Mouse (Mus musculus): Measurements from ENCODE around the gene Chchd6. TPM values are rescaled to one million over a fixed set of nuclear protein-coding genes. Genes with fewer than 3 reads are reported as not detected.

Chchd6 gene
- polyA plus RNA-seq, 1 experiment from 2014 or later = 126 TPM

GRCm38 (mm10) chr6:89381851-89382250 is 213.6 kb downstream of the Chchd6 start:
- no peaks in the 10 kb centered on the region for H3K9me3 ChIP-seq
- H3K4me1 ChIP-seq (replicated peaks) = no peaks in the 10 kb centered on the region
- 12% methylated on average over 5 of the region's 5 CpGs for WGBS
- ATAC-seq = no peak
- H3K4me2 ChIP-seq (replicated peaks) = no peak overlapping the region
- no peak overlapping the region for H3K9ac ChIP-seq (replicated peaks)
- H3K27ac ChIP-seq = no peak overlapping the region
- no peaks in the 10 kb centered on the region for H3K36me3 ChIP-seq
- H3K27me3 ChIP-seq = no peaks in the 10 kb centered on the region
- H3K4me3 ChIP-seq (replicated peaks) = no peak overlapping the region

GRCm38 (mm10) chr6:89381172-89381571 is 214.3 kb downstream of the Chchd6 start:
- Histone ChIP-seq H3K9ac (replicated peaks) (no peak overlapping the region), H3K27ac (no peak overlapping the region), H3K27me3 (no peaks in the 10 kb centered on the region), H3K36me3 (no peaks in the 10 kb centered on the region), H3K4me1 (replicated peaks) (no peaks in the 10 kb centered on the region), H3K9me3 (no peaks in the 10 kb centered on the region), H3K4me2 (replicated peaks) (no peak overlapping the region), H3K4me3 (replicated peaks) (no peak overlapping the region)
- no peak for ATAC-seq
- WGBS = 58% methylated on average over 3 of the region's 3 CpGs

GRCm38 (mm10) chr6:89380751-89381150 is 214.7 kb downstream of the Chchd6 start:
- Histone ChIP-seq H3K36me3 (no peaks in the 10 kb centered on the region), H3K4me2 (replicated peaks) (no peak overlapping the region), H3K27me3 (no peaks in the 10 kb centered on the region), H3K4me1 (replicated peaks) (no peaks in the 10 kb centered on the region), H3K9me3 (no peaks in the 10 kb centered on the region), H3K9ac (replicated peaks) (no peak overlapping the region), H3K27ac (no peak overlapping the region), H3K4me3 (replicated peaks) (no peak overlapping the region)
- no peak for ATAC-seq
- WGBS = 18% methylated on average over 3 of the region's 3 CpGs

- H3K27me3 ChIP-seq = no peaks in the 10 kb centered on the region
- WGBS = 65% methylated on average over 2 of the region's 2 CpGs
- H3K36me3 ChIP-seq = no peaks in the 10 kb centered on the region
- no peak for ATAC-seq
- no peaks in the 10 kb centered on the region for H3K9me3 ChIP-seq
- no peak overlapping the region for H3K9ac ChIP-seq (replicated peaks)
- H3K27ac ChIP-seq = no peak overlapping the region
- no peaks in the 10 kb centered on the region for H3K4me1 ChIP-seq (replicated peaks)
- no peak overlapping the region for H3K4me2 ChIP-seq (replicated peaks)
- H3K4me3 ChIP-seq (replicated peaks) = no peak overlapping the region
Observed at GRCm38 (mm10) chr6:89378264-89378663, 217.2 kb downstream of the Chchd6 start.

- ATAC-seq = no peak
Observed at GRCm38 (mm10) chr6:89368812-89369211, 226.6 kb downstream of the Chchd6 start.

GRCm38 (mm10) chr6:89364342-89364741 is 231.1 kb downstream of the Chchd6 start:
- 64% methylated on average over 3 of the region's 3 CpGs for WGBS
- no peaks in the 10 kb centered on the region for H3K36me3 ChIP-seq
- H3K4me3 ChIP-seq (replicated peaks) = no peak overlapping the region
- H3K4me2 ChIP-seq (replicated peaks) = no peak overlapping the region
- H3K9me3 ChIP-seq = no peaks in the 10 kb centered on the region
- no peak for ATAC-seq
- peaks cover 27% of the 10 kb centered on the region for H3K4me1 ChIP-seq (replicated peaks)
- H3K9ac ChIP-seq (replicated peaks) = no peak overlapping the region
- H3K27ac ChIP-seq = no peak overlapping the region
- H3K27me3 ChIP-seq = peaks cover 15% of the 10 kb centered on the region

More at GRCm38 (mm10) chr6:89368812-89369211, 226.6 kb downstream of the Chchd6 start:
- Histone ChIP-seq H3K36me3 (no peaks in the 10 kb centered on the region), H3K27ac (no peak overlapping the region), H3K27me3 (peaks cover 13% of the 10 kb centered on the region), H3K4me2 (replicated peaks) (no peak overlapping the region), H3K4me3 (replicated peaks) (no peak overlapping the region), H3K4me1 (replicated peaks) (no peaks in the 10 kb centered on the region), H3K9me3 (no peaks in the 10 kb centered on the region), H3K9ac (replicated peaks) (no peak overlapping the region)

- WGBS = 2% methylated on average over 16 of the region's 16 CpGs
- ATAC-seq = peak; percentile 55; the same call in 1 of the 2 replicates
- peak overlapping the region; percentile 100 for H3K4me3 ChIP-seq (replicated peaks)
- peak overlapping the region; percentile 54 for H3K27ac ChIP-seq
- H3K9me3 ChIP-seq = no peaks in the 10 kb centered on the region
- H3K36me3 ChIP-seq = no peaks in the 10 kb centered on the region
- peaks cover 15% of the 10 kb centered on the region for H3K27me3 ChIP-seq
- peak overlapping the region; percentile 77 for H3K9ac ChIP-seq (replicated peaks)
- H3K4me2 ChIP-seq (replicated peaks) = peak overlapping the region; percentile 96
- peaks cover 40% of the 10 kb centered on the region for H3K4me1 ChIP-seq (replicated peaks)
Observed at GRCm38 (mm10) chr6:89363107-89363451, 232.4 kb downstream of the Chchd6 start.

- peak; percentile 84 for ATAC-seq
- H3K36me3 ChIP-seq = no peaks in the 10 kb centered on the region
- peak within 1 kb of the TSS; percentile 100 for H3K4me3 ChIP-seq (replicated peaks)
- peak within 1 kb of the TSS; percentile 90 for H3K27ac ChIP-seq
- H3K27me3 ChIP-seq = peaks cover 15% of the 10 kb centered on the region
- peak within 1 kb of the TSS; percentile 100 for H3K9ac ChIP-seq (replicated peaks)
- peaks cover 46% of the 10 kb centered on the region for H3K4me1 ChIP-seq (replicated peaks)
- WGBS = under 1% methylated on average over 64 of the region's 110 CpGs
- H3K4me2 ChIP-seq (replicated peaks) = peak within 1 kb of the TSS; percentile 96
- H3K9me3 ChIP-seq = no peaks in the 10 kb centered on the region
Observed at GRCm38 (mm10) chr6:89362281-89363106, 233.0 kb downstream of the Chchd6 start, which contains the start of gene Plxna1. TSS of gene Plxna1 (minus strand) at chr6:89362620.

GRCm38 (mm10) chr6:89361418-89362280 is 233.8 kb downstream of the Chchd6 start:
- Histone ChIP-seq H3K9me3 (no peaks in the 10 kb centered on the region), H3K4me1 (replicated peaks) (peaks cover 54% of the 10 kb centered on the region), H3K4me3 (replicated peaks) (peak overlapping the region; percentile 100), H3K27ac (peak overlapping the region; percentile 90), H3K4me2 (replicated peaks) (peak overlapping the region; percentile 96), H3K36me3 (peaks cover 8% of the 10 kb centered on the region), H3K9ac (replicated peaks) (peak overlapping the region; percentile 100), H3K27me3 (peaks cover 15% of the 10 kb centered on the region)
- ATAC-seq = peak; percentile 31
- WGBS = under 1% methylated on average over 72 of the region's 80 CpGs

- Histone ChIP-seq H3K27me3 (peaks cover 15% of the 10 kb centered on the region), H3K9ac (replicated peaks) (peak overlapping the region; percentile 100), H3K36me3 (peaks cover 16% of the 10 kb centered on the region), H3K9me3 (no peaks in the 10 kb centered on the region), H3K4me1 (replicated peaks) (peaks cover 62% of the 10 kb centered on the region), H3K4me2 (replicated peaks) (peak overlapping the region; percentile 96), H3K4me3 (replicated peaks) (peak overlapping the region; percentile 100), H3K27ac (peak overlapping the region; percentile 90)
- ATAC-seq = peak; percentile 8; the same call in 1 of the 2 replicates
- WGBS = 42% methylated on average over 8 of the region's 8 CpGs
Observed at GRCm38 (mm10) chr6:89360709-89361417, 234.6 kb downstream of the Chchd6 start.

- H3K9me3 ChIP-seq = no peaks in the 10 kb centered on the region
- no peak for ATAC-seq
- peaks cover 13% of the 10 kb centered on the region for H3K27me3 ChIP-seq
- H3K27ac ChIP-seq = peak overlapping the region; percentile 90
- H3K36me3 ChIP-seq = peaks cover 24% of the 10 kb centered on the region
- H3K4me1 ChIP-seq (replicated peaks) = peaks cover 70% of the 10 kb centered on the region
- H3K4me3 ChIP-seq (replicated peaks) = peak overlapping the region; percentile 100
- peak overlapping the region; percentile 100 for H3K9ac ChIP-seq (replicated peaks)
- WGBS = 47% methylated on average over 20 of the region's 20 CpGs
- peak overlapping the region; percentile 96 for H3K4me2 ChIP-seq (replicated peaks)
Observed at GRCm38 (mm10) chr6:89359771-89360708, 235.4 kb downstream of the Chchd6 start.
